Mouse (Mus musculus) ES-E14 (cell line): ENCODE measurements around the gene Sdcbp2.

Experiments used
- CHD2 ChIP-seq: IDR thresholded peaks from 2 replicates; pipeline ENCODE4 v1.6.1; 2014; ENCODE audit warnings: mild to moderate bottlenecking, low read depth, low read length, inconsistent platforms
- HCFC1 ChIP-seq: IDR thresholded peaks from 2 replicates; pipeline ENCODE4 v1.6.1; 2012; ENCODE audit warnings: low read length, inconsistent platforms, borderline replicate concordance; ENCODE audit not compliant: insufficient read depth
- MAFK ChIP-seq: IDR thresholded peaks from 2 replicates; pipeline ENCODE4 v1.6.1; 2014; ENCODE audit warnings: mild to moderate bottlenecking, low read depth, low read length, inconsistent platforms; ENCODE audit not compliant: insufficient read depth
- ZNF384 ChIP-seq: IDR thresholded peaks from 2 replicates; pipeline ENCODE4 v1.6.1; 2012; ENCODE audit warnings: low read depth, low read length, inconsistent platforms

GRCm38 (mm10) chr2:151598068-151598467 lies 25.6 kb downstream of the Sdcbp2 start:
- TF ChIP-seq CHD2 (no peak), HCFC1 (no peak), MAFK (no peak), ZNF384 (no peak)
